Mouse (Mus musculus) CH12.LX (cell line): ENCODE measurements around the gene Atn1. TPM values are rescaled to one million over a fixed set of nuclear protein-coding genes. Genes with fewer than 3 reads are reported as not detected.
A peak's percentile ranks its signal among the peaks of the same experiment; 100 is the strongest.

Source experiments
- DNase-seq: peaks from one replicate; pipeline ENCODE4 v3.0.0-alpha.2; 2013; ENCODE audit errors: extremely low read depth
- H3K27ac ChIP-seq: 2 replicates; pipeline ENCODE4 v1.5.1; 2012; ENCODE audit warnings: low read depth, mild to moderate bottlenecking, control low read depth, moderate library complexity; ENCODE audit not compliant: insufficient read depth
- H3K27me3 ChIP-seq: replicated peaks from 2 replicates; pipeline ENCODE3; 2012; ENCODE audit warnings: inconsistent platforms
- H3K36me3 ChIP-seq, 2 experiments: replicated peaks in 1 of 2; 2 replicates each; pipeline versions ENCODE3 to v1.6.1; 2012; ENCODE audit warnings: inconsistent platforms in 1 of 2, low read length in 1 of 2, mild to moderate bottlenecking in 1 of 2, mixed read lengths in 1 of 2, moderate library complexity in 1 of 2; ENCODE audit not compliant: control insufficient read depth in 1 of 2, insufficient read depth in 1 of 2
- H3K4me1 ChIP-seq, 2 experiments: 2 replicates each; pipeline ENCODE4 v1.6.1; 2012; ENCODE audit warnings: inconsistent platforms in 1 of 2, moderate library complexity in 1 of 2; ENCODE audit not compliant: insufficient read depth in 2 of 2, control insufficient read depth in 1 of 2
- H3K4me2 ChIP-seq: 2 replicates; pipeline ENCODE4 v1.6.1; 2012; ENCODE audit warnings: low read depth, mild to moderate bottlenecking, control low read depth; ENCODE audit not compliant: poor library complexity, insufficient read depth, severe bottlenecking
- H3K4me3 ChIP-seq, 3 experiments: fragments of 150-350 bp in 1 of 3; sonication (generic) in 1 of 3; replicated peaks in 1 of 3; 2 replicates each; pipeline versions ENCODE3 to v1.5.1; 2011 to 2012; ENCODE audit warnings: low read depth in 2 of 3, low read length in 2 of 3, mild to moderate bottlenecking in 2 of 3, moderate library complexity in 2 of 3, control low read depth in 1 of 3, improper control_type of control experiment in 1 of 3, inconsistent platforms in 1 of 3, mixed read lengths in 1 of 3; ENCODE audit not compliant: poor library complexity in 1 of 3
- H3K79me2 ChIP-seq: replicated peaks from 2 replicates; pipeline ENCODE4 v1.6.1; 2012; ENCODE audit warnings: mild to moderate bottlenecking, moderate library complexity; ENCODE audit not compliant: control insufficient read depth, poor library complexity, insufficient read depth, severe bottlenecking; ENCODE audit errors: extremely low read depth
- H3K9ac ChIP-seq: 2 replicates; pipeline ENCODE4 v1.6.1; 2012; ENCODE audit warnings: low read depth, mild to moderate bottlenecking, control low read depth, moderate library complexity; ENCODE audit not compliant: insufficient read depth
- H3K9me3 ChIP-seq: replicated peaks from 2 replicates; pipeline ENCODE3; 2012; ENCODE audit warnings: low read length, inconsistent platforms, mixed read lengths
- CHD1 ChIP-seq: IDR thresholded peaks from 2 replicates; pipeline ENCODE4 v1.6.1; 2012; ENCODE audit warnings: low read depth, low read length, improper control_type of control experiment, inconsistent platforms
- CHD2 ChIP-seq: IDR thresholded peaks from 2 replicates; pipeline ENCODE4 v1.6.1; 2011; ENCODE audit warnings: low read length, improper control_type of control experiment
- CTCF ChIP-seq, 2 experiments: IDR thresholded peaks in 1 of 2; conservative IDR thresholded peaks in 1 of 2; 2 replicates each; pipeline ENCODE4 v1.5.1; 2011 to 2012; ENCODE audit warnings: low read depth in 2 of 2, low read length in 2 of 2, improper control_type of control experiment in 1 of 2, inconsistent platforms in 1 of 2, mild to moderate bottlenecking in 1 of 2, moderate library complexity in 1 of 2
- E2F4 ChIP-seq: IDR thresholded peaks from 2 replicates; pipeline ENCODE4 v1.6.1; 2011; ENCODE audit warnings: low read depth, low read length, improper control_type of control experiment; ENCODE audit not compliant: insufficient replicate concordance
- ELF1 ChIP-seq: IDR thresholded peaks from 2 replicates; pipeline ENCODE4 v1.6.1; 2014; ENCODE audit warnings: low read depth, mild to moderate bottlenecking, inconsistent platforms, low read length, improper control_type of control experiment
- EP300 ChIP-seq: IDR thresholded peaks from 2 replicates; pipeline ENCODE4 v1.6.1; 2011; ENCODE audit warnings: low read length, improper control_type of control experiment
- ETS1 ChIP-seq: conservative IDR thresholded peaks from 2 replicates; pipeline ENCODE4 v1.6.1; 2012; ENCODE audit warnings: low read depth, mild to moderate bottlenecking, inconsistent platforms, low read length, improper control_type of control experiment, moderate library complexity
- HCFC1 ChIP-seq: IDR thresholded peaks from 2 replicates; pipeline ENCODE4 v1.6.1; 2012; ENCODE audit warnings: low read depth, mild to moderate bottlenecking, inconsistent platforms, low read length, improper control_type of control experiment
- IRF4 ChIP-seq: IDR thresholded peaks from 2 replicates; pipeline ENCODE4 v1.6.1; 2014; ENCODE audit warnings: low read depth, mild to moderate bottlenecking, inconsistent platforms, low read length, improper control_type of control experiment
- JUN ChIP-seq: IDR thresholded peaks from 2 replicates; pipeline ENCODE4 v1.6.1; 2011; ENCODE audit warnings: low read depth, mild to moderate bottlenecking, low read length, improper control_type of control experiment, moderate library complexity; ENCODE audit not compliant: insufficient read depth
- JUND ChIP-seq: conservative IDR thresholded peaks from 2 replicates; pipeline ENCODE4 v1.6.1; 2011; ENCODE audit warnings: low read depth, low read length, improper control_type of control experiment
- KAT2A ChIP-seq: IDR thresholded peaks from 2 replicates; pipeline ENCODE4 v1.6.1; 2012; ENCODE audit warnings: low read length, improper control_type of control experiment, inconsistent platforms; ENCODE audit not compliant: insufficient replicate concordance
- MAFK ChIP-seq: IDR thresholded peaks from 2 replicates; pipeline ENCODE4 v1.6.1; 2011; ENCODE audit warnings: low read length, improper control_type of control experiment; ENCODE audit not compliant: insufficient replicate concordance
- MAX ChIP-seq: IDR thresholded peaks from 2 replicates; pipeline ENCODE4 v1.6.1; 2011; ENCODE audit warnings: low read length, improper control_type of control experiment
- MAZ ChIP-seq: IDR thresholded peaks from 2 replicates; pipeline ENCODE4 v1.6.1; 2012; ENCODE audit warnings: low read depth, mild to moderate bottlenecking, inconsistent platforms, low read length, improper control_type of control experiment, moderate library complexity
- MXI1 ChIP-seq: IDR thresholded peaks from 2 replicates; pipeline ENCODE4 v1.6.1; 2011; ENCODE audit warnings: mild to moderate bottlenecking, low read depth, low read length, improper control_type of control experiment
- NELFE ChIP-seq: IDR thresholded peaks from 2 replicates; pipeline ENCODE4 v1.6.1; 2011; ENCODE audit warnings: low read depth, low read length, improper control_type of control experiment
- NRF1 ChIP-seq: IDR thresholded peaks from 2 replicates; pipeline ENCODE4 v1.6.1; 2014; ENCODE audit warnings: low read depth, mild to moderate bottlenecking, inconsistent platforms, low read length, improper control_type of control experiment, moderate library complexity
- PAX5 ChIP-seq: IDR thresholded peaks from 2 replicates; pipeline ENCODE4 v1.6.1; 2012; ENCODE audit warnings: low read length, inconsistent platforms, mixed read lengths
- POLR2AphosphoS2 ChIP-seq: IDR thresholded peaks from 2 replicates; pipeline ENCODE4 v1.6.1; 2011; ENCODE audit warnings: low read depth, low read length, improper control_type of control experiment
- RAD21 ChIP-seq: IDR thresholded peaks from 2 replicates; pipeline ENCODE4 v1.6.1; 2011; ENCODE audit warnings: low read depth, mild to moderate bottlenecking, low read length, improper control_type of control experiment, moderate library complexity
- RCOR1 ChIP-seq: conservative IDR thresholded peaks from 2 replicates; pipeline ENCODE4 v1.6.1; 2012; ENCODE audit warnings: low read depth, mild to moderate bottlenecking, inconsistent platforms, low read length, improper control_type of control experiment
- SMC3 ChIP-seq: IDR thresholded peaks from 2 replicates; pipeline ENCODE4 v1.6.1; 2011; ENCODE audit warnings: low read depth, low read length, improper control_type of control experiment
- TCF12 ChIP-seq: IDR thresholded peaks from 2 replicates; pipeline ENCODE4 v1.6.1; 2014; ENCODE audit warnings: low read depth, mild to moderate bottlenecking, inconsistent platforms, low read length, improper control_type of control experiment
- UBTF ChIP-seq: IDR thresholded peaks from 2 replicates; pipeline ENCODE4 v1.6.1; 2012; ENCODE audit warnings: low read depth, mild to moderate bottlenecking, inconsistent platforms, low read length, improper control_type of control experiment, moderate library complexity
- USF1 ChIP-seq: IDR thresholded peaks from 2 replicates; pipeline ENCODE4 v1.6.1; 2014; ENCODE audit warnings: low read depth, mild to moderate bottlenecking, inconsistent platforms, low read length, improper control_type of control experiment
- ZC3H11A ChIP-seq: IDR thresholded peaks from 2 replicates; pipeline ENCODE4 v1.6.1; 2012; ENCODE audit warnings: low read depth, mild to moderate bottlenecking, inconsistent platforms, low read length, improper control_type of control experiment
- ZMIZ1 ChIP-seq: IDR thresholded peaks from 2 replicates; pipeline ENCODE4 v1.6.1; 2012; ENCODE audit warnings: low read depth, mild to moderate bottlenecking, inconsistent platforms, low read length, improper control_type of control experiment
- ZNF384 ChIP-seq: IDR thresholded peaks from 2 replicates; pipeline ENCODE4 v1.6.1; 2012; ENCODE audit warnings: low read depth, low read length, improper control_type of control experiment, inconsistent platforms
- dilution Hi-C: fragments of 300-500 bp; cut with MboI; formaldehyde crosslinking; loops from 2 replicates; pipeline ENCODE4 v1.14.3; 2020; ENCODE audit warnings: low sequenced_read_pairs; ENCODE audit not compliant: extremely low pct_unique_long_range_greater_than_20kb, extremely low pct_ligation_motif_present
- in situ Hi-C: fragments of 300-500 bp; cut with MboI; formaldehyde crosslinking; loops from 3 replicates; pipeline ENCODE4 v1.14.3; 2019; ENCODE audit warnings: low sequenced_read_pairs, low pct_ligation_motif_present, low pct_unique_long_range_greater_than_20kb, mixed read lengths
- polyA plus RNA-seq: library from polyadenylated mRNA; unstranded; fragments of >175 nt; gene quantifications from 2 replicates; pipeline ENCODE4 v1.2.1, GENCODE M21; 2012; ENCODE audit warnings: low read depth; ENCODE audit not compliant: insufficient read length
- total RNA-seq, 2 experiments: library from RNA; depleted of rRNA; stranded (reverse); fragments of 300-350 nt in 1 of 2; fragments of >200 nt in 1 of 2; gene quantifications; 2 replicates each; pipeline ENCODE4 v1.2.3; 2012 to 2014

Atn1 gene
- total and polyA plus RNA-seq, 3 experiments: 1.7 to 35.1 (median 4.6) TPM

DNA sequence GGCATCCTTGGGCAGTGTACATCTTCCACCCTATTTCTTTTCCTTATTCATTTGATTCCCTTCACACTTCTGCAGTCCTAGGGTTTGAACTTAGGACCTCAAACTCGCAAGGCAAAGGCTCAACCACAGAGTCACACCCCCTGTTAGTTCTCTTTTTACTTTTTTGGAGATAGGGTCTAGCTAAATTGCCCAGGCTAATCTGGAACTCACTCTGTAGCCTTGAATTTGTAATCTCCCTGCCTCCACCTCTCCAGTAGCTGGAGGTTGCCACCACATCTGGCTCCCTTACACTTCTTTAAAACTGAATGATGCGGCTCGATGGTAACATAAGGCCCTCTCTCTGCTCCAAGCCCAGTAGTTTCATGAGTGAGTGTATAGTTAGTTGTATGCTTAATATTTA is 21.9 kb downstream of the Atn1 start:
- Histone ChIP-seq H3K4me1 (peaks cover 33 to 77% of the 10 kb centered on the region in 2 experiments), H3K9ac (no peak overlapping the region), H3K4me2 (no peak overlapping the region)
- in situ Hi-C loops: no loop called here
- TF ChIP-seq USF1: no peak
- no peak for TF ChIP-seq PAX5
- no peak for TF ChIP-seq ZNF384
- TF ChIP-seq POLR2AphosphoS2: no peak
- TF ChIP-seq RCOR1: no peak
- TF ChIP-seq, all 38 proteins: peak for 0
- Histone ChIP-seq H3K4me3 (no peak overlapping the region), H3K36me3 (peaks cover 7 to 17% of the 10 kb centered on the region in 2 experiments), H3K9me3 (no peaks in the 10 kb centered on the region), H3K27me3 (no peaks in the 10 kb centered on the region), H3K27ac (no peak overlapping the region), H3K79me2 (peaks cover 19% of the 10 kb centered on the region)
- dilution Hi-C loops: no loop called here
- no peak for DNase-seq

DNA sequence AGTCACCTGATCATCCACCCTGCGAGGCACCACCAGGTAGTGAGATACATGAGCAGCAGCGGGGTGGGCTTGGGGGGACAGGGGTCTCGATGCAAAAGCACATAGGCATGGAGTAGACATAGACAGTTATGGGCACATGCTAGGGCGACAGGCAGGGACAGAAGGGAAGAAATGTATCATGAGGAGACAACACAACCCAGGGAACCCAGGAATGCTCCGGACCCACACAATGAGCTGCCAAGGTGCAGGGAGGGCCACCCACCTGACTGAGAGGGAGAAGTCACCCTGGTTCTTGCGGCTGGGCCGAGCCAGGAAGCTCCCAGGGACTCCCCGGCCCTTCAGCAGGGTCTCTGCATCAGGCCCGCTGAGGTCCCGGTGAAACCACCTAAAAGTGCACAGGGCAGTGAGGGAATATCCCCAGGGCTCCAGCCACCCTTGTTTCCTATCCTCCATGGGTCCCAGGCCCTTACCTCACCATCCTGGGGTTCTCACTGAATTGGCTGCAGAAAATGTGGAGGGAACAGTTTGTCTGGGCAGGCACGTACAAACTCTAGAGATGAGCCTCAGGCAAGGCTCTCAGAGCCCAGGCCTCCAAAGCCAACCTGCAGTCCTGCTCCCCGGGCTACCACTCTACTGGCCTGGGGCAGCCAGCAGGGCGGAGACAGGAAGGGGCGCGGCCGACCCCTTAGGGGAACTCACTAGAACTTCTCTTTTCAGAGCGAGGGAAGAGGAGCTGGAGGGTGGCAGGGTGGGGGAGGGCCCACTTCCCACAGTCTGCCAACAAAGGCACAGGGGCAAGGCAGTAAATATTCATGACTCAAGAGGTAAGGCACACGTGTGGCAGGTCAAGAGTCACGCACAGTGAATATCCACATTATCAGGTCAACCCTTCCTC is 23.6 kb downstream of the Atn1 start:
- Histone ChIP-seq H3K27ac (peak overlapping the region; percentile 93), H3K9me3 (no peaks in the 10 kb centered on the region), H3K79me2 (peaks cover 33% of the 10 kb centered on the region), H3K4me2 (peak overlapping the region; percentile 63), H3K4me3 (peak overlapping the region; percentile 69 to 78 (median 77)), H3K9ac (peak overlapping the region; percentile 71), H3K36me3 (peaks cover 22 to 34% of the 10 kb centered on the region in 2 experiments), H3K27me3 (no peaks in the 10 kb centered on the region), H3K4me1 (peaks cover 35 to 76% of the 10 kb centered on the region in 2 experiments)
- dilution Hi-C loops (no loop called here), in situ Hi-C loops (no loop called here)
- peak; percentile 88 for DNase-seq
- TF ChIP-seq SMC3: 0 out of 2 replicates have a peak, but pooled peaks have one; percentile 14
- TF ChIP-seq RAD21: no peak; the same call in 1 of the 2 replicates
- peak; percentile 80 for TF ChIP-seq MAX
- no peak for TF ChIP-seq NRF1
- TF ChIP-seq UBTF: peak; percentile 91; the same call in 1 of the 2 replicates
- peak; percentile 78 for TF ChIP-seq ETS1
- peak; percentile 77 for TF ChIP-seq ELF1
- TF ChIP-seq MXI1: peak; percentile 81
- peak; percentile 53; the same call in 1 of the 2 replicates for TF ChIP-seq RCOR1
- peak; percentile 79 for TF ChIP-seq NELFE
- peak; percentile 89 for TF ChIP-seq POLR2AphosphoS2
- no peak for TF ChIP-seq ZNF384
- no peak for TF ChIP-seq JUN
- TF ChIP-seq PAX5: no peak
- peak; percentile 92; the same call in 1 of the 2 replicates for TF ChIP-seq TCF12
- no peak for TF ChIP-seq ZC3H11A
- TF ChIP-seq MAFK: 0 out of 2 replicates have a peak, but pooled peaks have one; percentile 33
- TF ChIP-seq EP300: peak; percentile 46; the same call in 1 of the 2 replicates
- TF ChIP-seq IRF4: peak; percentile 69
- TF ChIP-seq KAT2A: 0 out of 2 replicates have a peak, but pooled peaks have one; percentile 57
- no peak for TF ChIP-seq CTCF (conservative IDR thresholded peaks at IDR 0.05 in 1 of 2, IDR thresholded peaks at IDR 0.05 in 1 of 2; ENCODE audit: low read depth in 2 of 2, low read length in 2 of 2)
- no peak for TF ChIP-seq JUND
- peak; percentile 63 for TF ChIP-seq HCFC1
- TF ChIP-seq E2F4: no peak
- no peak for TF ChIP-seq USF1
- peak; percentile 82 for TF ChIP-seq CHD2
- TF ChIP-seq CHD1: peak; percentile 50; the same call in 1 of the 2 replicates
- TF ChIP-seq ZMIZ1: peak; percentile 92
- peak; percentile 77; the same call in 1 of the 2 replicates for TF ChIP-seq MAZ
